Mouse (Mus musculus) limb, embryonic 14.5 days (tissue): Measurements from ENCODE around the gene Trex2. TPM values are rescaled to one million over a fixed set of nuclear protein-coding genes. Genes with fewer than 3 reads are reported as not detected.

Experiments used
- ATAC-seq: fragments of 200-750 bp; cut with Nextera tagmentation; 2 replicates; pipeline ENCODE4 v1.8.0; 2017; ENCODE audit warnings: low read depth, moderate number of reproducible peaks, moderate TSS enrichment; ENCODE audit not compliant: low FRiP score
- DNase-seq: peaks from one replicate; pipeline ENCODE4 v3.0.0-alpha.2; 2015; ENCODE audit warnings: low spot score
- H3K27ac ChIP-seq: fragments of 300-500 bp; sonication (generic); replicated peaks from 2 replicates; pipeline ENCODE4 v1.5.1; 2014; ENCODE audit warnings: low read depth, mild to moderate bottlenecking, low read length, moderate library complexity, mixed read lengths
- H3K27me3 ChIP-seq: fragments of 300-500 bp; sonication (generic); 2 replicates; pipeline ENCODE4 v1.6.1; 2014; ENCODE audit warnings: low read length, mixed read lengths; ENCODE audit not compliant: control insufficient read depth, insufficient read depth
- H3K36me3 ChIP-seq: fragments of 300-500 bp; sonication (generic); 2 replicates; pipeline ENCODE4 v1.6.1; 2014; ENCODE audit warnings: mild to moderate bottlenecking, low read length, moderate library complexity, mixed read lengths; ENCODE audit not compliant: control insufficient read depth, insufficient read depth
- H3K4me1 ChIP-seq: fragments of 300-500 bp; sonication (generic); 2 replicates; pipeline ENCODE4 v1.6.1; 2014; ENCODE audit warnings: antibody characterized with exemption, low read length, mixed read lengths; ENCODE audit not compliant: control insufficient read depth, insufficient read depth
- H3K4me2 ChIP-seq: fragments of 300-500 bp; sonication (generic); replicated peaks from 2 replicates; pipeline ENCODE4 v1.6.1; 2014; ENCODE audit warnings: low read depth, mild to moderate bottlenecking, low read length, moderate library complexity; ENCODE audit not compliant: severe bottlenecking
- H3K4me3 ChIP-seq: fragments of 300-500 bp; sonication (generic); replicated peaks from 2 replicates; pipeline ENCODE4 v1.5.1; 2014; ENCODE audit warnings: low read length
- H3K9ac ChIP-seq: fragments of 300-500 bp; sonication (generic); 2 replicates; pipeline ENCODE4 v1.6.1; 2014; ENCODE audit warnings: mild to moderate bottlenecking, low read depth, low read length, moderate library complexity; ENCODE audit not compliant: severe bottlenecking
- H3K9me3 ChIP-seq: fragments of 300-500 bp; sonication (generic); 2 replicates; pipeline ENCODE4 v1.6.1; 2016; ENCODE audit warnings: low read length; ENCODE audit not compliant: control insufficient read depth
- POLR2A ChIP-seq: fragments of 200-500 bp; IDR thresholded peaks from 2 replicates; pipeline ENCODE4 v1.8.0; 2012; ENCODE audit warnings: inconsistent platforms, mild to moderate bottlenecking, moderate library complexity, borderline replicate concordance; ENCODE audit not compliant: insufficient read depth, insufficient read length; ENCODE audit errors: extremely low read depth
- WGBS: fragments of 180-500 bp; shearing (Covaris S2); extraction: QIAGEN DNeasy Blood & Tissue Kit; methylation state at CpG from one replicate; pipeline ENCODE4 v1.1.7; 2014; 5-methylcytosine and 5-hydroxymethylcytosine counted together
- polyA plus RNA-seq, 2 experiments: library from polyadenylated mRNA; depleted of rRNA in 1 of 2; stranded (reverse) in 1 of 2; unstranded in 1 of 2; fragments of >200 nt; fragmentation: Nextera tagmentation in 1 of 2; extraction: Ambion mirVana in 1 of 2; gene quantifications; 2 replicates each; pipeline versions ENCODE4 v1.2.1 to v1.2.3; 2012 to 2014

Trex2 gene
- polyA plus RNA-seq, 2 experiments: 0.83 to 0.99 TPM

DNA sequence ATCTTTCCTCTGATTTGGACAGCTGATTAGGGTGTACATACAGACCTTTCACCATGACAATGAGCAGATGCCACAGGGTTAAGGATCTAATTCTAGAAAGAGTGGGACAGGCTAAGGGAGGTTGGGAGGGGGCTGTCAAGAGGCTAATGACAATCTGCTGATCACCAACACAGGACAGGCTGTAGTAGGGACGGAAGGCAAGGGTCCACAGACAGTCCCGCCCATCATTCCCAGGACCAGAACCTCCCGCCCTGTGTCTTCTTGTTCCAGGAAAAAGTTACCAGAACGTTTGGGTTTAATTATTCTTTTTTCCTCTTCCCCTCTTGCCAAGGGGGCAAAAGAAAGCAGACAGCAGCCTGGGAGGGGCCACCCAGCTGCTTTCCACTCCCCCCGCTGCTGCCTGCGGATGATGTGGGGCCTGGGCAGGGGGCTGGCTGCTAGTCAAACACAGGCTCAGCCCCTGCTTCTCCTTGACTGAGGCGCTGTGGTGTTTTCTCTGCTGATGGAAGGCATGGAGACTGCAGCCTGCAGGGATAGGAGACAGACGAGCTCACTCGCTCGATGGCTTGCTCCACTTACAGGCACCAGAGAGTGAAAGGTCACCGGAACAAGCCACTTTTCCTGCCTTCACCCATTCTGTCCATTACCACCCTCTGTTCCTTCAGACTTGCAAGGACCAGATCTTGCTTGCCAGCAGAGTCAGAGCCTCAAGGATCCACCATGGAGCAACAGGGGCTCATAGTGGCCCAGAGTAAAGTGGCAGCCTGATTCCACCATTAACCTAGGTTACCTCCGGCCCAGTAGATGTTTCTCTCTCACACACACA lies 39.4 kb upstream of the Trex2 start:
- TF ChIP-seq POLR2A: no peak
- WGBS: 46% methylated on average over 12 of the region's 12 CpGs
- H3K27me3 ChIP-seq: no peaks in the 10 kb centered on the region
- H3K4me1 ChIP-seq: peaks cover 20% of the 10 kb centered on the region
- peak overlapping the region; percentile 82 for H3K27ac ChIP-seq
- no peaks in the 10 kb centered on the region for H3K36me3 ChIP-seq
- DNase-seq: peak; percentile 63
- no peak overlapping the region for H3K4me3 ChIP-seq
- ATAC-seq: peak; percentile 87
- no peaks in the 10 kb centered on the region for H3K9me3 ChIP-seq
- no peak overlapping the region for H3K4me2 ChIP-seq
- H3K9ac ChIP-seq: no peak overlapping the region

DNA sequence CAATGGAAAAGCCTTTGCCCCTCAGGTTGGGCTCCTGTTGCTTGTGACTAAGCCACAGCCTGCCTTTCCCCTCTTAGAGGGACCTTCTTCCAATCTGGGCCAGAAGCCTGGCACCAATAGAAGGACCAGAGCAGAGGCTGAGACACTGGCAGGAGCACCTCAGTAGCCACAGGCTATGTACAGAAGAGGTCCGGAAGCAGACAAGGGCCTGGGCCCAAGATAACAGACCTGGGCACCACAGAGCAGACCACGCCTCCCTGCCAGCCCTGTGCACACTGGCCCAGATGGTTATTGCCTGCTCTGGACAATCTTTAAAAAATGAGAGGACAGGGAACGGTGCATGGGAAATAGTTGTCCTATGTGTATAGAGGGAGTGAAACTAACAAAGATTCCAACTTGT lies 36.6 kb upstream of the Trex2 start:
- Histone ChIP-seq H3K27ac (no peak overlapping the region), H3K27me3 (no peaks in the 10 kb centered on the region), H3K4me2 (no peak overlapping the region), H3K4me3 (no peak overlapping the region), H3K4me1 (peaks cover 44% of the 10 kb centered on the region), H3K9ac (no peak overlapping the region), H3K36me3 (no peaks in the 10 kb centered on the region), H3K9me3 (no peaks in the 10 kb centered on the region)
- no peak for DNase-seq
- ATAC-seq: no peak
- TF ChIP-seq POLR2A: no peak
- WGBS: 85% methylated on average over 3 of the region's 3 CpGs

DNA sequence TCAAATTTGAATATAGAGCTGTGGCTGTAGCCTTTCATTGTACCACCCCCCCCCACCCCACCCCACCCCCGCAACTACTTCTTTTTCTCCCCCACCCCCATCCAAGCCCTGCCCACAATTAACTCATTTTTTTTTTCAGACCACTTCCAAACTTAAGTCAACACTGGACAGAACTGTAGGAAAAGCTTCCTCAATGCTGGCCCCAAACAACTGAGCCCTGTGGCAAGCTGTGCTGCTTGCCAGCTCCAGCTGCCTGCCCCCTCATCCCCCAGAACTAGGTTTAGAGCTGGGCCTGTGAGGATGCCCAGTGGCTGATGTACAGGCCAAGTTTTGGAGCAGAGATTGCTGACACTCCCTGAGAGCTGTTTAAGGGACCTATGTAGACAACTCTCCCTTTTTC lies 33.6 kb upstream of the Trex2 start:
- no peak for TF ChIP-seq POLR2A
- no peak for DNase-seq
- no peak for ATAC-seq
- Histone ChIP-seq H3K27me3 (no peaks in the 10 kb centered on the region), H3K36me3 (no peaks in the 10 kb centered on the region), H3K4me1 (peaks cover 38% of the 10 kb centered on the region), H3K4me3 (no peak overlapping the region), H3K9me3 (no peaks in the 10 kb centered on the region), H3K4me2 (no peak overlapping the region), H3K9ac (no peak overlapping the region), H3K27ac (peak overlapping the region; percentile 91)
- WGBS: 38% methylated on average over 1 of the region's 1 CpGs

DNA sequence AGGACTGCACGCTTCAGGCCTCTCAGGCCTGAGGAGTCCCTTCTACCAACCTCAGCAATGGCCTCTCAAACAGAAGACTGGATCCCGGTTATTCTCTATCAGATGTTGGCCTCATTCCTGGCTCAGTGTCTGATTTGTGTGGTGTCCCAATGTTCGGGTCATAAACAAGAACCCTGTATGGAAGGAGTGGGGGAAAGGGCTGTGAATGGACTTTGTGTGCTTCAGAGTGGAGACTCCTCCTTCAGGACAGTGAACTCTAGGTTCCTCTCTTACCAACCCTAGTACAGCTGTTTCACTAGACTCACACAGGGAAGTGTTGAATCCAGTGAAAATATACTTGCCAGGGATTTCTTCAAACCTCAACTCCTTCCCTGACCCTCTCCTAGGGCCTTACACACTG lies 33.2 kb upstream of the Trex2 start:
- no peaks in the 10 kb centered on the region for H3K27me3 ChIP-seq
- no peak for TF ChIP-seq POLR2A
- peaks cover 38% of the 10 kb centered on the region for H3K4me1 ChIP-seq
- H3K9ac ChIP-seq: no peak overlapping the region
- peak overlapping the region; percentile 91 for H3K27ac ChIP-seq
- H3K9me3 ChIP-seq: no peaks in the 10 kb centered on the region
- ATAC-seq (no peak), DNase-seq (no peak)
- H3K4me2 ChIP-seq: no peak overlapping the region
- no peak overlapping the region for H3K4me3 ChIP-seq
- WGBS: 49% methylated on average over 3 of the region's 3 CpGs
- H3K36me3 ChIP-seq: no peaks in the 10 kb centered on the region

DNA sequence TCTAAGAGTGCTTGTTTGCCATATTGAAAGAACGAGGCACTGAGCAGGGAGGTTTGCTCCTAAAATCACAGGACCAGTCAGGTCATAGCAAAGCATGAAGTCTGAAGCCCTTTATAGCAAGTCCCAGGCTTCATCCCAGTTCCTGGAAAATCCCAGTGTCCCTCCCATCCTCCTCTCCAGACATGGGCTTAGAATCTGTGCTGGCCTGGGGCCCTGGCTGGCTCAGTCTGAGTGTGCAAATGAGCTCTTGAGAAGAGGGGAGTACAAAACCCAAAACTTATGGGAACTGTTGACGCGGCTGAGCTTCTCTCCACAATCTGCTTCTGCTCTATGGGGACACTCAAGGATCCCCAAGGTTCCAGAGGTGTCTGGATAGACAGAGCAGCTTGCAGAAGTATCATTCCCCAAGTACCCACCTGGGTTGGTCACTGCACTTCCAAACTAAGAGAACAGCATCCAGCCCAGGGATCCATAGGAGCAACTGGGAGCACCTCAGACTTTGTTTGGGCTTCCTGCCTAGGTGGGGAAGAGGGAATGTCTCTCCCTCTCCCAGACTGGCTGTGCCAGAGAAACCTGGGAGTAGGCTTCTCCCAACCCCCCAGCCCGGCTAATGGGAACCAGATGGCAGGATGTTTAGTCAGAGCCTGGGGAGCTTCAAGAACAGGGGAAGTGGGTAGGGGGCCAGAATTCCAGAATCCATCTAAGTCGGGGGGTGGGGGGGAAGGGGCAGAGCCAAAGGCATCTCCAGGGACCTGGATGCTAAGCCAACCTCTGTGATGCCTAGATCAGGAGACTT lies 32.5 kb upstream of the Trex2 start:
- Histone ChIP-seq H3K36me3 (no peaks in the 10 kb centered on the region), H3K9me3 (no peaks in the 10 kb centered on the region), H3K4me3 (no peak overlapping the region), H3K9ac (no peak overlapping the region), H3K4me1 (peaks cover 38% of the 10 kb centered on the region), H3K27me3 (no peaks in the 10 kb centered on the region), H3K4me2 (no peak overlapping the region), H3K27ac (peak overlapping the region; percentile 91)
- DNase-seq (peak; percentile 80), ATAC-seq (peak; percentile 78)
- 41% methylated on average over 5 of the region's 5 CpGs for WGBS
- no peak for TF ChIP-seq POLR2A
